In the genomic region with DNA sequence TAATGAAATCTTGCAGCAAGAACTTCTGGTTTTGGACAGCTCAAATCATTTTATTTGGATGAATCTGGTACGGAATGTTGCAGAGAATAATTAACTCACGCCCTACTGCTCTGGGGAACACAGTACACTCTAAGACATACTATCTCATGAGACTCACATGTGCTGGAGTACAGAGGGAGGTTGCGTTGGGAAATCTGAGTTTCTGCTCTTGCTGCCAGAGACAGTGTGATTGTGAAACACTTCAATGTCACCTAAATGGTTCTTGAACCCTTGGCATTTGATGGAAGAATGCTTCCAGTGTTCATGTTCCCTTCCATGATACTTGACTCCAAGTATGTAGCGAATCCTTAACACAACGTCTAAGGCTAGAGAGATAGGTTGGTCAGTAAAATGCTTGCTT, we compare ENCODE assay signal across 27 mouse cellular contexts.
"Had no signal": no experiment of that assay in that cellular context is flagged by ENCODE, and none has a peak within 500 bp of the region (broad histone marks: within the 10 kb centered on the region; RNA-seq: fewer than 3 reads in every experiment).

No protein-coding gene starts in this region.

- H3K36me3 ChIP-seq: embryonic facial prominence, embryonic 10.5 days; embryonic facial prominence, embryonic 12.5 days; embryonic facial prominence, embryonic 13.5 days; embryonic facial prominence, embryonic 15.5 days; forebrain, embryonic 10.5 days; forebrain, embryonic 12.5 days; forebrain, embryonic 15.5 days had no signal

- H3K4me1 ChIP-seq: embryonic facial prominence, embryonic 10.5 days; embryonic facial prominence, embryonic 12.5 days; embryonic facial prominence, embryonic 13.5 days; embryonic facial prominence, embryonic 15.5 days; forebrain, embryonic 13.5 days; forebrain, embryonic 15.5 days had no signal

- H3K9me3 ChIP-seq: embryonic facial prominence, embryonic 10.5 days; embryonic facial prominence, embryonic 12.5 days; embryonic facial prominence, embryonic 13.5 days; embryonic facial prominence, embryonic 15.5 days; forebrain, embryonic 10.5 days; forebrain, embryonic 12.5 days; forebrain, embryonic 13.5 days; forebrain, embryonic 15.5 days had no signal

- DNase-seq: cerebellum, adult 9-10 months; cerebellum, adult 9-11 months; cerebellum, postnatal 10 days; cerebellum, postnatal 14 days; cerebellum, postnatal 25 days; cerebellum, postnatal 36 days; embryo, embryonic 11 days; forebrain, postnatal 0 days; gastrocnemius, adult 2 months; gastrocnemius, postnatal 10 days; gastrocnemius, postnatal 14 days; gastrocnemius, postnatal 25 days; gastrocnemius, postnatal 36 days; heart, adult 11 months; heart, adult 18-20 months; heart, adult 2 months had no signal

- H3K27ac ChIP-seq: embryonic facial prominence, embryonic 10.5 days; embryonic facial prominence, embryonic 12.5 days; embryonic facial prominence, embryonic 13.5 days; embryonic facial prominence, embryonic 15.5 days; forebrain, embryonic 10.5 days; forebrain, embryonic 12.5 days; forebrain, embryonic 13.5 days; forebrain, embryonic 15.5 days; gastrocnemius, adult 2 months; heart, adult 2 months had no signal

- H3K4me3 ChIP-seq: embryonic facial prominence, embryonic 10.5 days; embryonic facial prominence, embryonic 12.5 days; embryonic facial prominence, embryonic 13.5 days; embryonic facial prominence, embryonic 15.5 days; erythroblast, embryonic 14.5 days; forebrain, embryonic 10.5 days; forebrain, embryonic 12.5 days; forebrain, embryonic 13.5 days; forebrain, embryonic 15.5 days; gastrocnemius, adult 2 months; heart, adult 2 months had no signal

- H3K27me3 ChIP-seq: embryonic facial prominence, embryonic 12.5 days; embryonic facial prominence, embryonic 13.5 days; embryonic facial prominence, embryonic 15.5 days; forebrain, embryonic 12.5 days; forebrain, embryonic 13.5 days; forebrain, embryonic 15.5 days had no signal

- ATAC-seq: forebrain, embryonic 13.5 days; forebrain, embryonic 14.5 days; forebrain, embryonic 15.5 days; forebrain, embryonic 16.5 days; forebrain, postnatal 0 days had no signal

- H3K9ac ChIP-seq: embryonic facial prominence, embryonic 12.5 days; embryonic facial prominence, embryonic 13.5 days; embryonic facial prominence, embryonic 15.5 days; forebrain, embryonic 12.5 days; forebrain, embryonic 13.5 days; forebrain, embryonic 15.5 days; forebrain, postnatal 0 days had no signal

- H3K4me2 ChIP-seq: embryonic facial prominence, embryonic 12.5 days; embryonic facial prominence, embryonic 13.5 days; embryonic facial prominence, embryonic 15.5 days; forebrain, embryonic 12.5 days; forebrain, embryonic 13.5 days; forebrain, embryonic 15.5 days had no signal
